Mouse (Mus musculus) stomach, postnatal 0 days (tissue): Measurements from ENCODE around the gene Slc43a1.

Experiments used
- CTCF ChIP-seq: IDR thresholded peaks from 2 replicates; pipeline ENCODE4 v1.5.1; 2016; ENCODE audit warnings: antibody characterized with exemption, low read depth, mild to moderate bottlenecking, moderate library complexity
- EP300 ChIP-seq: optimal IDR thresholded peaks from 2 replicates; pipeline ENCODE3; 2016; ENCODE audit warnings: antibody characterized with exemption

DNA sequence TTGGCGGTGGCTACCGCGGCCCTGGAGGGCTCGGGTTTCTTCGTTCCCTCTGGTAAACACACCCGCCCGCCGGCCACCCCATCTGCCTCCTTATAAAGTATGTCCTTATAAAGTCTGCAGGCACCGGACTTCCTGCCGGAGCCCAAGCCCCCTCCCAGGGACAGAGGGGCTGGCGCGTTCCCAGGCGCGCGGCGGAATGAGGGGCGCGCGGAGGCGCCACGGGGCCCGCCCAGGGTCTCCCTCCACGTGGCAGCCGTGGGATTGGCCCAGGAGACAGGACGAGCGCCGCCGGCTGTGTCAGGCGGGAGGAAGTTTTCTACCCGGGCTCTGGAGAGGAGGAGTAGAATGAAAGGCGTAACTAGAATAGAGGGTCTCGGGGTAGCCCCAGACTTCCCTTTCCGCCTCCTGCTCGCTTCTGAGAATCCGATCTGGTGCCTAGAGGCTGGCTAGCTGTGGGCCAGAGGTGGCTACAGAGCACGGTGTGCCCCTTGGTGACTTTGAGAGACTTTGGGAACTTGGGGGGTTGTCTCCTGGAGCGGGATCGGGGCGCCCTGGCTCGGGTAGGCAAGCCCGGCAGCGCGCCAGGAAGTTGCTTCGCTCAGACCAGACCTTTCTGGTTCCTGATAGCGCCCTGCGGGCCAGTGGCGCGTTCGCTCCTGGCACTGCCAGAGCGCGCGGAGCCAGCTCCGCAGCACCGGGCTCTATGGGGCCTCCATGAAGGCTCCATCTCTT, 1.5 kb downstream of the Slc43a1 start:
- TF ChIP-seq CTCF (no peak; the same call in 1 of the 2 replicates), EP300 (no peak)
